Mouse (Mus musculus): ENCODE measurements around the gene Saa2. TPM values are rescaled to one million over a fixed set of nuclear protein-coding genes. Genes with fewer than 3 reads are reported as not detected.

Saa2 gene
- polyA plus RNA-seq, 1 experiment from 2014 or later, result 0.19 TPM

- Histone ChIP-seq H3K27ac (replicated peaks) (no peak overlapping the region), H3K36me3 (peaks cover 85% of the 10 kb centered on the region), H3K4me1 (peaks cover 5% of the 10 kb centered on the region; the same call in 1 of the 2 replicates), H3K4me3 (no peak overlapping the region), H3K27me3 (ENCODE audit: low read depth, poor library complexity, severe bottlenecking) (no peaks in the 10 kb centered on the region), H3K9me3 (replicated peaks) (no peaks in the 10 kb centered on the region)
- WGBS, result 95% methylated on average over 7 of the region's 7 CpGs
- DNase-seq (ENCODE audit: low spot score), result no peak
These were observed 16.9 kb downstream of the Saa2 start for GRCm38 (mm10) chr7:46768451-46768850.

GRCm38 (mm10) chr7:46770706-46771105 is 19.1 kb downstream of the Saa2 start:
- peaks cover 91% of the 10 kb centered on the region for H3K36me3 ChIP-seq
- H3K27me3 ChIP-seq (ENCODE audit: low read depth, poor library complexity, severe bottlenecking), result no peaks in the 10 kb centered on the region
- 71% methylated on average over 4 of the region's 4 CpGs for WGBS
- no peaks in the 10 kb centered on the region for H3K4me1 ChIP-seq
- no peak overlapping the region for H3K4me3 ChIP-seq
- DNase-seq (ENCODE audit: low spot score), result peak; percentile 59
- H3K27ac ChIP-seq (replicated peaks), result no peak overlapping the region
- no peaks in the 10 kb centered on the region for H3K9me3 ChIP-seq (replicated peaks)

- no peak overlapping the region for H3K27ac ChIP-seq (replicated peaks)
- H3K36me3 ChIP-seq, result peaks cover 63% of the 10 kb centered on the region
- H3K4me3 ChIP-seq, result no peak overlapping the region
- no peaks in the 10 kb centered on the region for H3K9me3 ChIP-seq (replicated peaks)
- WGBS, result 91% methylated on average over 5 of the region's 5 CpGs
- no peak for DNase-seq (ENCODE audit: low spot score)
- no peaks in the 10 kb centered on the region for H3K27me3 ChIP-seq (ENCODE audit: low read depth, poor library complexity, severe bottlenecking)
- H3K4me1 ChIP-seq, result peaks cover 3% of the 10 kb centered on the region
These were observed 37.7 kb downstream of the Saa2 start for GRCm38 (mm10) chr7:46789177-46789849.

- H3K4me1 ChIP-seq, result peaks cover 25% of the 10 kb centered on the region
- no peak overlapping the region for H3K27ac ChIP-seq (replicated peaks)
- WGBS, result 88% methylated on average over 4 of the region's 4 CpGs
These were observed 42.3 kb downstream of the Saa2 start for GRCm38 (mm10) chr7:46793871-46794270.

GRCm38 (mm10) chr7:46795287-46796205 is 44.0 kb downstream of the Saa2 start, which contains the start of the genes Hps5 and Gtf2h1:
TSS of gene Hps5 (minus strand) at chr7:46796064.
TSS of gene Gtf2h1 (plus strand) at chr7:46796103.
- Histone ChIP-seq H3K36me3 (peaks cover 24% of the 10 kb centered on the region), H3K27ac (replicated peaks) (peak within 1 kb of the TSS; percentile 94), H3K27me3 (ENCODE audit: low read depth, poor library complexity, severe bottlenecking) (no peaks in the 10 kb centered on the region), H3K4me3 (peak within 1 kb of the TSS; percentile 87), H3K9me3 (replicated peaks) (no peaks in the 10 kb centered on the region), H3K4me1 (peaks cover 25% of the 10 kb centered on the region)
- DNase-seq (ENCODE audit: low spot score), result peak; percentile 97
- under 1% methylated on average over 75 of the region's 75 CpGs for WGBS

More at GRCm38 (mm10) chr7:46793871-46794270, 42.3 kb downstream of the Saa2 start:
- DNase-seq (ENCODE audit: low spot score), result no peak
- Histone ChIP-seq H3K36me3 (peaks cover 25% of the 10 kb centered on the region), H3K4me3 (no peak overlapping the region), H3K9me3 (replicated peaks) (no peaks in the 10 kb centered on the region), H3K27me3 (ENCODE audit: low read depth, poor library complexity, severe bottlenecking) (no peaks in the 10 kb centered on the region)

GRCm38 (mm10) chr7:46796206-46796679 is 44.7 kb downstream of the Saa2 start:
- peak overlapping the region; percentile 94 for H3K27ac ChIP-seq (replicated peaks)
- WGBS, result under 1% methylated on average over 31 of the region's 31 CpGs
- DNase-seq (ENCODE audit: low spot score), result no peak

GRCm38 (mm10) chr7:46796779-46797178 is 45.2 kb downstream of the Saa2 start:
- DNase-seq (ENCODE audit: low spot score), result no peak
- WGBS, result 52% methylated on average over 6 of the region's 6 CpGs
- H3K4me3 ChIP-seq, result peak overlapping the region; percentile 87

More at GRCm38 (mm10) chr7:46796206-46796679, 44.7 kb downstream of the Saa2 start:
- H3K27me3 ChIP-seq (ENCODE audit: low read depth, poor library complexity, severe bottlenecking), result no peaks in the 10 kb centered on the region
- H3K36me3 ChIP-seq, result peaks cover 28% of the 10 kb centered on the region
- no peaks in the 10 kb centered on the region for H3K9me3 ChIP-seq (replicated peaks)
- H3K4me3 ChIP-seq, result peak overlapping the region; percentile 87
- H3K4me1 ChIP-seq, result peaks cover 25% of the 10 kb centered on the region

More at GRCm38 (mm10) chr7:46796779-46797178, 45.2 kb downstream of the Saa2 start:
- Histone ChIP-seq H3K36me3 (peaks cover 33% of the 10 kb centered on the region), H3K4me1 (peaks cover 25% of the 10 kb centered on the region), H3K27ac (replicated peaks) (no peak overlapping the region), H3K27me3 (ENCODE audit: low read depth, poor library complexity, severe bottlenecking) (no peaks in the 10 kb centered on the region), H3K9me3 (replicated peaks) (no peaks in the 10 kb centered on the region)

Other genes with a start within 250 kb of the Saa2 start
- gene Sergef, start 112.0 kb upstream of the Saa2 start, polyA plus RNA-seq (2016; fragmentation: Nextera tagmentation; extraction: Ambion mirVana), result 17.6 and 19.6 TPM in 2 replicates
- 0.51 and 0.79 TPM in 2 replicates for gene Tph1, start 79.3 kb upstream of the Saa2 start, polyA plus RNA-seq (2016; fragmentation: Nextera tagmentation; extraction: Ambion mirVana)
- 41.7 and 46.6 TPM in 2 replicates for gene Saal1, start 41.1 kb upstream of the Saa2 start, polyA plus RNA-seq (2016; fragmentation: Nextera tagmentation; extraction: Ambion mirVana)
- not detected in 2 replicates for gene Saa3, start 36.1 kb upstream of the Saa2 start, polyA plus RNA-seq (2016; fragmentation: Nextera tagmentation; extraction: Ambion mirVana)
- not detected in 2 replicates for gene Saa4, start 19.2 kb upstream of the Saa2 start, polyA plus RNA-seq (2016; fragmentation: Nextera tagmentation; extraction: Ambion mirVana)
- gene Saa1, start 8.8 kb upstream of the Saa2 start, polyA plus RNA-seq (2016; fragmentation: Nextera tagmentation; extraction: Ambion mirVana), result 0.21 TPM in 1 of 2 replicates, not detected in the other
- gene Hps5, start 44.3 kb downstream of the Saa2 start, polyA plus RNA-seq (2016; fragmentation: Nextera tagmentation; extraction: Ambion mirVana), result 16.3 and 22.3 TPM in 2 replicates
- 50.0 and 53.5 TPM in 2 replicates for gene Gtf2h1, start 44.3 kb downstream of the Saa2 start, polyA plus RNA-seq (2016; fragmentation: Nextera tagmentation; extraction: Ambion mirVana)
- 2,560 and 3,667 TPM in 2 replicates for gene Ldha, start 89.7 kb downstream of the Saa2 start, polyA plus RNA-seq (2016; fragmentation: Nextera tagmentation; extraction: Ambion mirVana)
- gene Ldhc, start 109.4 kb downstream of the Saa2 start, polyA plus RNA-seq (2016; fragmentation: Nextera tagmentation; extraction: Ambion mirVana), result 0.12 TPM in 1 of 2 replicates, not detected in the other
- 265 and 310 TPM in 2 replicates for gene Tsg101, start 168.2 kb downstream of the Saa2 start, polyA plus RNA-seq (2016; fragmentation: Nextera tagmentation; extraction: Ambion mirVana)
- 13.5 and 14.3 TPM in 2 replicates for gene Uevld, start 206.7 kb downstream of the Saa2 start, polyA plus RNA-seq (2016; fragmentation: Nextera tagmentation; extraction: Ambion mirVana)
- not detected in 2 replicates for gene Gm9999, start 231.8 kb downstream of the Saa2 start, polyA plus RNA-seq (2016; fragmentation: Nextera tagmentation; extraction: Ambion mirVana)